Mouse (Mus musculus): ENCODE results near the gene Iqcf1. TPM values are rescaled to one million over a fixed set of nuclear protein-coding genes. Genes with fewer than 3 reads are reported as not detected.
"Not testable (repeated sequence)": the region's sequence is repeated elsewhere in the genome, so short reads cannot be mapped to it uniquely, and the experiment has no call there.

Iqcf1 gene
- polyA plus RNA-seq, 1 experiment from 2014 or later, result not detected

- Histone ChIP-seq H3K9ac (0 out of 2 replicates have a peak overlapping the region, but pooled peaks have one; percentile 18), H3K4me2 (peak overlapping the region; percentile 86), H3K4me1 (peaks cover 61% of the 10 kb centered on the region), H3K27ac (peak overlapping the region; percentile 83), H3K9me3 (replicated peaks) (no peaks in the 10 kb centered on the region), H3K36me3 (peaks cover 11% of the 10 kb centered on the region), H3K4me3 (replicated peaks) (peak overlapping the region; percentile 76), H3K27me3 (no peaks in the 10 kb centered on the region)
- peak; percentile 41 for ATAC-seq (replicated peaks; ENCODE audit: low FRiP score)
- WGBS, result 22% methylated on average over 16 of the region's 16 CpGs
These were observed 23.5 kb upstream of the Iqcf1 start for GRCm38 (mm10) chr9:106476002-106476923.

- peaks cover 53% of the 10 kb centered on the region for H3K4me1 ChIP-seq
- peak within 1 kb of the TSS; percentile 76 for H3K4me3 ChIP-seq (replicated peaks)
- peak within 1 kb of the TSS; percentile 83 for H3K27ac ChIP-seq
- H3K27me3 ChIP-seq, result no peaks in the 10 kb centered on the region
- WGBS, result 0% methylated on average over 40 of the region's 41 CpGs
- H3K9me3 ChIP-seq (replicated peaks), result no peaks in the 10 kb centered on the region
- H3K36me3 ChIP-seq, result peaks cover 16% of the 10 kb centered on the region
- peak; percentile 98 for ATAC-seq (replicated peaks; ENCODE audit: low FRiP score)
- peak within 1 kb of the TSS; percentile 86 for H3K4me2 ChIP-seq
- peak within 1 kb of the TSS; percentile 65 for H3K9ac ChIP-seq
These were observed 22.8 kb upstream of the Iqcf1 start, which contains the start of gene Parp3 for GRCm38 (mm10) chr9:106476924-106477484. Gene Parp3 (minus strand): TSS chr9:106476949.

- peak overlapping the region; percentile 76 for H3K4me3 ChIP-seq (replicated peaks)
- no peaks in the 10 kb centered on the region for H3K9me3 ChIP-seq (replicated peaks)
- no peak for ATAC-seq (replicated peaks; ENCODE audit: low FRiP score)
- peak overlapping the region; percentile 86 for H3K4me2 ChIP-seq
- H3K36me3 ChIP-seq, result peaks cover 22% of the 10 kb centered on the region
- WGBS, result 3% methylated on average over 16 of the region's 16 CpGs
- peaks cover 47% of the 10 kb centered on the region for H3K4me1 ChIP-seq
- H3K9ac ChIP-seq, result peak overlapping the region; percentile 65
- H3K27ac ChIP-seq, result 0 out of 2 replicates have a peak overlapping the region, but pooled peaks have one; percentile 16
- no peaks in the 10 kb centered on the region for H3K27me3 ChIP-seq
These were observed 22.1 kb upstream of the Iqcf1 start for GRCm38 (mm10) chr9:106477649-106478048.

- ATAC-seq (replicated peaks; ENCODE audit: low FRiP score), result no peak
- WGBS, result 73% methylated on average over 9 of the region's 9 CpGs
- Histone ChIP-seq H3K9me3 (replicated peaks) (no peaks in the 10 kb centered on the region), H3K36me3 (peaks cover 27% of the 10 kb centered on the region), H3K4me1 (peaks cover 45% of the 10 kb centered on the region), H3K4me2 (peak overlapping the region; percentile 86), H3K27me3 (no peaks in the 10 kb centered on the region), H3K9ac (peak overlapping the region; percentile 65), H3K4me3 (replicated peaks) (peak overlapping the region; percentile 76), H3K27ac (no peak overlapping the region)
These were observed 21.7 kb upstream of the Iqcf1 start for GRCm38 (mm10) chr9:106478101-106478500.

- peaks cover 51% of the 10 kb centered on the region for H3K36me3 ChIP-seq
- H3K4me2 ChIP-seq, result no peak overlapping the region
- peaks cover 21% of the 10 kb centered on the region for H3K4me1 ChIP-seq
- H3K4me3 ChIP-seq (replicated peaks), result no peak overlapping the region
- H3K27ac ChIP-seq, result no peak overlapping the region
- H3K9me3 ChIP-seq (replicated peaks), result no peaks in the 10 kb centered on the region
- no peak overlapping the region for H3K9ac ChIP-seq
- WGBS, result 92% methylated on average over 7 of the region's 7 CpGs
- ATAC-seq (replicated peaks; ENCODE audit: low FRiP score), result no peak
- H3K27me3 ChIP-seq, result no peaks in the 10 kb centered on the region
These were observed 19.2 kb upstream of the Iqcf1 start for GRCm38 (mm10) chr9:106480541-106480940.

GRCm38 (mm10) chr9:106481075-106481474, 18.7 kb upstream of the Iqcf1 start:
- WGBS, result 87% methylated on average over 15 of the region's 15 CpGs
- peaks cover 56% of the 10 kb centered on the region for H3K36me3 ChIP-seq

GRCm38 (mm10) chr9:106481676-106482075, 18.1 kb upstream of the Iqcf1 start:
- Histone ChIP-seq H3K36me3 (peaks cover 62% of the 10 kb centered on the region), H3K27ac (no peak overlapping the region), H3K9ac (no peak overlapping the region), H3K4me1 (peaks cover 10% of the 10 kb centered on the region), H3K27me3 (no peaks in the 10 kb centered on the region), H3K4me3 (replicated peaks) (no peak overlapping the region), H3K4me2 (no peak overlapping the region), H3K9me3 (replicated peaks) (no peaks in the 10 kb centered on the region)
- ATAC-seq (replicated peaks; ENCODE audit: low FRiP score), result no peak
- 92% methylated on average over 13 of the region's 13 CpGs for WGBS

More at GRCm38 (mm10) chr9:106481075-106481474, 18.7 kb upstream of the Iqcf1 start:
- Histone ChIP-seq H3K9me3 (replicated peaks) (no peaks in the 10 kb centered on the region), H3K9ac (no peak overlapping the region), H3K27ac (no peak overlapping the region), H3K4me3 (replicated peaks) (no peak overlapping the region), H3K27me3 (no peaks in the 10 kb centered on the region), H3K4me1 (peaks cover 16% of the 10 kb centered on the region), H3K4me2 (no peak overlapping the region)
- no peak for ATAC-seq (replicated peaks; ENCODE audit: low FRiP score)

GRCm38 (mm10) chr9:106482578-106483115, 17.1 kb upstream of the Iqcf1 start:
- no peaks in the 10 kb centered on the region for H3K9me3 ChIP-seq (replicated peaks)
- H3K27me3 ChIP-seq, result no peaks in the 10 kb centered on the region
- no peak for ATAC-seq (replicated peaks; ENCODE audit: low FRiP score)
- H3K4me3 ChIP-seq (replicated peaks), result no peak overlapping the region
- H3K4me1 ChIP-seq, result peaks cover 7% of the 10 kb centered on the region
- H3K27ac ChIP-seq, result no peak overlapping the region
- H3K9ac ChIP-seq, result no peak overlapping the region
- peaks cover 62% of the 10 kb centered on the region for H3K36me3 ChIP-seq
- WGBS, result 86% methylated on average over 17 of the region's 17 CpGs
- no peak overlapping the region for H3K4me2 ChIP-seq

- Histone ChIP-seq H3K4me2 (no peak overlapping the region), H3K36me3 (peaks cover 62% of the 10 kb centered on the region), H3K4me3 (replicated peaks) (no peak overlapping the region), H3K9ac (no peak overlapping the region), H3K27me3 (no peaks in the 10 kb centered on the region), H3K27ac (no peak overlapping the region), H3K4me1 (peaks cover 2% of the 10 kb centered on the region), H3K9me3 (replicated peaks) (no peaks in the 10 kb centered on the region)
- 98% methylated on average over 10 of the region's 10 CpGs for WGBS
- ATAC-seq (replicated peaks; ENCODE audit: low FRiP score), result no peak
These were observed 16.6 kb upstream of the Iqcf1 start for GRCm38 (mm10) chr9:106483136-106483535.

- Histone ChIP-seq H3K4me1 (no peaks in the 10 kb centered on the region), H3K4me2 (no peak overlapping the region), H3K27ac (no peak overlapping the region), H3K9me3 (replicated peaks) (no peaks in the 10 kb centered on the region), H3K4me3 (replicated peaks) (no peak overlapping the region), H3K27me3 (no peaks in the 10 kb centered on the region), H3K9ac (no peak overlapping the region), H3K36me3 (peaks cover 62% of the 10 kb centered on the region)
- 90% methylated on average over 17 of the region's 17 CpGs for WGBS
- no peak for ATAC-seq (replicated peaks; ENCODE audit: low FRiP score)
These were observed 16.2 kb upstream of the Iqcf1 start for GRCm38 (mm10) chr9:106483606-106484005.

GRCm38 (mm10) chr9:106485076-106485475, 14.7 kb upstream of the Iqcf1 start:
- 87% methylated on average over 10 of the region's 10 CpGs for WGBS
- no peak for ATAC-seq (replicated peaks; ENCODE audit: low FRiP score)

GRCm38 (mm10) chr9:106487602-106488001, 12.2 kb upstream of the Iqcf1 start:
- peaks cover 40% of the 10 kb centered on the region for H3K36me3 ChIP-seq
- WGBS, result 85% methylated on average over 6 of the region's 6 CpGs
- H3K4me1 ChIP-seq; H3K4me2 ChIP-seq; H3K27me3 ChIP-seq; H3K4me3 ChIP-seq (replicated peaks); H3K9ac ChIP-seq; ATAC-seq (replicated peaks; ENCODE audit: low FRiP score); H3K27ac ChIP-seq; H3K9me3 ChIP-seq (replicated peaks): not testable (repeated sequence)

More at GRCm38 (mm10) chr9:106485076-106485475, 14.7 kb upstream of the Iqcf1 start:
- no peak overlapping the region for H3K4me3 ChIP-seq (replicated peaks)
- H3K4me2 ChIP-seq, result no peak overlapping the region
- no peaks in the 10 kb centered on the region for H3K4me1 ChIP-seq
- no peak overlapping the region for H3K9ac ChIP-seq
- no peaks in the 10 kb centered on the region for H3K9me3 ChIP-seq (replicated peaks)
- H3K27ac ChIP-seq, result no peak overlapping the region
- H3K36me3 ChIP-seq, result peaks cover 62% of the 10 kb centered on the region
- no peaks in the 10 kb centered on the region for H3K27me3 ChIP-seq

Data from kidney, embryonic 15.5 days (tissue).